Mouse (Mus musculus) frontal cortex, postnatal 14 days (tissue): ENCODE results near the gene Nop16.
"Not testable (repeated sequence)": the region's sequence is repeated elsewhere in the genome, so short reads cannot be mapped to it uniquely, and the experiment has no call there.

ENCODE experiments used
- DNase-seq, 2 experiments: peaks; one replicate each; pipeline ENCODE4 v3.0.0; 2022; ENCODE audit warnings: low spot score in 2 of 2

The Nop16 gene

GRCm38 (mm10) chr13:54589996-54590951, at the start of gene Nop16, which contains the start of gene Higd2a:
TSS of gene Nop16 (minus strand) at chr13:54590090.
TSS of gene Higd2a (plus strand) at chr13:54590207.
- peak; percentile 95 to 96 for DNase-seq

- DNase-seq = no peak
These were observed 45.1 kb upstream of the Nop16 start for GRCm38 (mm10) chr13:54635011-54635410.

GRCm38 (mm10) chr13:54632731-54633277, 42.9 kb upstream of the Nop16 start:
- DNase-seq = no peak

GRCm38 (mm10) chr13:54629128-54629527, 39.2 kb upstream of the Nop16 start:
- no peak for DNase-seq

GRCm38 (mm10) chr13:54621960-54622521, 32.2 kb upstream of the Nop16 start:
- no peak for DNase-seq

GRCm38 (mm10) chr13:54621155-54621932, 31.5 kb upstream of the Nop16 start, which contains the start of gene Faf2:
TSS of gene Faf2 (plus strand) at chr13:54621784.
- peak; percentile 95 to 99 for DNase-seq

GRCm38 (mm10) chr13:54616998-54617397, 27.1 kb upstream of the Nop16 start:
- DNase-seq = no peak

- no peak for DNase-seq
These were observed 26.4 kb upstream of the Nop16 start for GRCm38 (mm10) chr13:54616307-54616706.

GRCm38 (mm10) chr13:54613141-54613540, 23.3 kb upstream of the Nop16 start:
- DNase-seq = not testable (repeated sequence)

- DNase-seq = peak; percentile 75 to 88
These were observed 21.3 kb upstream of the Nop16 start, which contains the start of gene Cltb for GRCm38 (mm10) chr13:54610972-54611754. TSS of gene Cltb (minus strand) at chr13:54611344.

GRCm38 (mm10) chr13:54610613-54610971, 20.7 kb upstream of the Nop16 start:
- no peak for DNase-seq

- DNase-seq = no peak
These were observed 19.4 kb upstream of the Nop16 start for GRCm38 (mm10) chr13:54609301-54609700.

GRCm38 (mm10) chr13:54608666-54609065, 18.8 kb upstream of the Nop16 start:
- no peak for DNase-seq

- no peak for DNase-seq
These were observed 18.1 kb upstream of the Nop16 start for GRCm38 (mm10) chr13:54608002-54608401.

GRCm38 (mm10) chr13:54607204-54607603, 17.3 kb upstream of the Nop16 start:
- DNase-seq = no peak

GRCm38 (mm10) chr13:54605426-54605825, 15.5 kb upstream of the Nop16 start:
- no peak for DNase-seq

- no peak for DNase-seq
These were observed 14.3 kb upstream of the Nop16 start for GRCm38 (mm10) chr13:54604221-54604620.

GRCm38 (mm10) chr13:54603501-54603900, 13.6 kb upstream of the Nop16 start:
- no peak for DNase-seq

- DNase-seq = no peak
These were observed 12.8 kb upstream of the Nop16 start for GRCm38 (mm10) chr13:54602639-54603111.

- DNase-seq = no peak
These were observed 8.8 kb upstream of the Nop16 start for GRCm38 (mm10) chr13:54598622-54599143.

- no peak for DNase-seq
These were observed 7.0 kb upstream of the Nop16 start for GRCm38 (mm10) chr13:54596870-54597269.
